In the genomic region with DNA sequence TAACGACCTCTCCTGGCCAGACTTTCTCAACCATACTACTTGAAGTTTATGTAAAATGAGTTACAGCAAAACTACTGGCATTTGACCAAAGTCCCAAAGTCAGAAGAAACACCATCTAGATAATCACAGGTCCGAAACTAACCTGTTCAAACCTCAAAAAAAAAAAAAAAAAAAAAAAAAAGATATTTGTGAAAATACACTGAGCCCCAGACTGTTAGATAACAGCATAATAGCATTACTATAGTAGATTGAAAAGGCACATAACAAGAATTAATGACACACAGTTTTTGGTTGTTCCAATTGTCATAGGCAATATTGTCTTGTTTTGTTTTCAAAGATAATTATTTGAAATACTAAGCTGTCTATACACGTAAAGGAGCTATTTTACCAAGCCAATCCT, we compare ENCODE assay signal across 20 mouse cellular contexts. TPM values are rescaled to one million over a fixed set of nuclear protein-coding genes. Genes with fewer than 3 reads are reported as not detected.
DNase-seq lines count a peak whose midpoint lies in the region; ATAC-seq and TF ChIP-seq lines count a peak whose summit lies in the region.
"Had no signal": no experiment of that assay in that cellular context is flagged by ENCODE, and none has a peak within 500 bp of the region (broad histone marks: within the 10 kb centered on the region; RNA-seq: fewer than 3 reads in every experiment).

No protein-coding gene starts in this region.

- no peak overlapping the region for H3K9ac ChIP-seq in heart, postnatal 0 days (replicated peaks; ENCODE audit: low read depth, low read length)
- no peak overlapping the region for H3K9ac ChIP-seq in liver, postnatal 0 days (replicated peaks)
- H3K9ac ChIP-seq in liver, embryonic 12.5 days = no peak overlapping the region
- H3K9ac ChIP-seq in ES-E14 (ENCODE audit: insufficient read depth, low read depth, low read length, poor library complexity, severe bottlenecking) = no peak overlapping the region
- H3K9ac ChIP-seq: forebrain, embryonic 13.5 days; hindbrain, embryonic 15.5 days; limb, embryonic 12.5 days; midbrain, embryonic 13.5 days had no signal

- no peak for ATAC-seq in heart, postnatal 0 days (ENCODE audit: insufficient read depth, low read depth)
- no peak for ATAC-seq in liver, postnatal 0 days
- no peak for ATAC-seq in liver, embryonic 12.5 days
- ATAC-seq: forebrain, embryonic 13.5 days; midbrain, embryonic 13.5 days had no signal

- H3K9me3 ChIP-seq in heart, postnatal 0 days (replicated peaks; ENCODE audit: control insufficient read depth, low read length) = no peaks in the 10 kb centered on the region
- no peaks in the 10 kb centered on the region for H3K9me3 ChIP-seq in liver, postnatal 0 days (ENCODE audit: low read length)
- H3K9me3 ChIP-seq in liver, embryonic 12.5 days (replicated peaks) = no peaks in the 10 kb centered on the region
- H3K9me3 ChIP-seq in ES-E14 (ENCODE audit: control insufficient read depth, insufficient read depth, low read depth, low read length) = no peaks in the 10 kb centered on the region
- H3K9me3 ChIP-seq: forebrain, embryonic 13.5 days; heart, embryonic 15.5 days; hindbrain, embryonic 15.5 days; limb, embryonic 12.5 days; liver, embryonic 13.5 days; megakaryocyte, embryonic 14.5 days; midbrain, embryonic 13.5 days had no signal

- H3K27ac ChIP-seq in heart, postnatal 0 days (ENCODE audit: low read depth) = no peak overlapping the region
- no peak overlapping the region for H3K27ac ChIP-seq in liver, postnatal 0 days (ENCODE audit: low read depth)
- no peak overlapping the region for H3K27ac ChIP-seq in liver, embryonic 12.5 days
- no peak overlapping the region for H3K27ac ChIP-seq in ES-E14 (ENCODE audit: insufficient read depth, low read depth, low read length, poor library complexity, severe bottlenecking)
- H3K27ac ChIP-seq: forebrain, embryonic 13.5 days; heart, embryonic 15.5 days; hindbrain, embryonic 15.5 days; left cerebral cortex, adult 2 months; limb, embryonic 12.5 days; liver, embryonic 13.5 days; midbrain, embryonic 13.5 days had no signal

- H3K4me2 ChIP-seq in heart, postnatal 0 days (ENCODE audit: low read depth, low read length) = peak overlapping the region; percentile 74; the same call in 1 of the 2 replicates
- H3K4me2 ChIP-seq in liver, postnatal 0 days (ENCODE audit: low read depth, low read length) = peak overlapping the region; percentile 82
- no peak overlapping the region for H3K4me2 ChIP-seq in liver, embryonic 12.5 days
- H3K4me2 ChIP-seq: forebrain, embryonic 13.5 days; midbrain, embryonic 13.5 days had no signal

- peak overlapping the region; percentile 3; the same call in 1 of the 2 replicates for H3K4me3 ChIP-seq in heart, postnatal 0 days (ENCODE audit: low read depth, low read length)
- peak overlapping the region; percentile 86 for H3K4me3 ChIP-seq in liver, postnatal 0 days (ENCODE audit: low read depth, low read length)
- H3K4me3 ChIP-seq in liver, embryonic 12.5 days = no peak overlapping the region
- H3K4me3 ChIP-seq in ES-E14 (ENCODE audit: insufficient read depth in 1 of 2, low read depth in 1 of 2, low read length in 2 of 2, poor library complexity in 1 of 2, severe bottlenecking in 1 of 2) = no peak overlapping the region
- H3K4me3 ChIP-seq: forebrain, embryonic 13.5 days; hindbrain, embryonic 15.5 days; limb, embryonic 12.5 days; midbrain, embryonic 13.5 days had no signal

- in situ Hi-C loops in ES-E14 (cut with MboI; ENCODE audit: low sequenced_read_pairs in 2 of 2, unreplicated experiment in 2 of 2) = no loop called here

- TF ChIP-seq EP300 in heart, postnatal 0 days (IDR thresholded peaks at IDR 0.05; ENCODE audit: low read depth) = no peak
- no peak for TF ChIP-seq EP300 in liver, postnatal 0 days (IDR thresholded peaks at IDR 0.05; ENCODE audit: low read depth)

- peaks cover 21% of the 10 kb centered on the region for H3K4me1 ChIP-seq in heart, postnatal 0 days (ENCODE audit: control insufficient read depth, insufficient read depth)
- H3K4me1 ChIP-seq in liver, postnatal 0 days (ENCODE audit: insufficient read depth) = peaks cover 15% of the 10 kb centered on the region; the same call in 1 of the 2 replicates
- peaks cover 42% of the 10 kb centered on the region for H3K4me1 ChIP-seq in liver, embryonic 12.5 days
- H3K4me1 ChIP-seq in ES-E14 (ENCODE audit: control insufficient read depth in 2 of 2, insufficient read depth in 2 of 2, low read length in 2 of 2, poor library complexity in 1 of 2) = peaks cover 0 to 2% of the 10 kb centered on the region in 2 experiments; a peak in 1 of 4 replicates

- no peak for TF ChIP-seq CTCF in heart, postnatal 0 days (IDR thresholded peaks at IDR 0.05; ENCODE audit: low read depth)
- TF ChIP-seq CTCF in liver, postnatal 0 days (IDR thresholded peaks at IDR 0.05; ENCODE audit: low read depth) = no peak

- no peaks in the 10 kb centered on the region for H3K36me3 ChIP-seq in heart, postnatal 0 days (replicated peaks; ENCODE audit: control insufficient read depth, insufficient read depth, low read length)
- H3K36me3 ChIP-seq in liver, postnatal 0 days (replicated peaks; ENCODE audit: insufficient read depth, low read length) = no peaks in the 10 kb centered on the region
- no peaks in the 10 kb centered on the region for H3K36me3 ChIP-seq in liver, embryonic 12.5 days
- H3K36me3 ChIP-seq in ES-E14 (ENCODE audit: control insufficient read depth, insufficient read depth, low read length, poor library complexity, severe bottlenecking) = no peaks in the 10 kb centered on the region
- H3K36me3 ChIP-seq: heart, embryonic 15.5 days; hindbrain, embryonic 15.5 days; limb, embryonic 12.5 days; liver, embryonic 13.5 days; midbrain, embryonic 13.5 days had no signal

- H3K27me3 ChIP-seq in heart, postnatal 0 days (ENCODE audit: control insufficient read depth, insufficient read depth, low read length) = no peaks in the 10 kb centered on the region
- no peaks in the 10 kb centered on the region for H3K27me3 ChIP-seq in liver, postnatal 0 days (ENCODE audit: insufficient read depth, low read length)
- H3K27me3 ChIP-seq in liver, embryonic 12.5 days (replicated peaks) = no peaks in the 10 kb centered on the region
- H3K27me3 ChIP-seq: heart, embryonic 15.5 days; hindbrain, embryonic 15.5 days; limb, embryonic 12.5 days; liver, embryonic 13.5 days; megakaryocyte, embryonic 14.5 days had no signal

- 53% methylated on average over 3 of the region's 3 CpGs for WGBS in heart, postnatal 0 days
- 45% methylated on average over 3 of the region's 3 CpGs for WGBS in liver, postnatal 0 days (ENCODE audit: insufficient replicate concordance)
- 55% methylated on average over 3 of the region's 3 CpGs for WGBS in liver, embryonic 12.5 days (ENCODE audit: insufficient replicate concordance)

- DNase-seq in heart, postnatal 0 days (ENCODE audit: low spot score) = no peak
- DNase-seq in heart, adult 11 months = no peak
- no peak for DNase-seq in liver, postnatal 0 days
- no peak for DNase-seq in ES-E14 (ENCODE audit: low read depth, low spot score)
- DNase-seq in left cerebral cortex, adult 18-20 months (ENCODE audit: low spot score in 2 of 2) = no peak
- DNase-seq: adrenal gland, postnatal 14 days; cerebellum, adult 11 months; cerebellum, adult 9-10 months; cerebellum, postnatal 36 days; gastrocnemius, postnatal 14 days; liver, embryonic 13.5 days; right cerebral cortex, postnatal 14 days had no signal

TF ChIP-seq in ES-E14, 5 proteins besides CTCF, POLR2A, EP300 and RAD21:
- TF ChIP-seq HCFC1 (IDR thresholded peaks at IDR 0.05; ENCODE audit: borderline replicate concordance, insufficient read depth, low read length) (no peak), ZNF384 (IDR thresholded peaks at IDR 0.05; ENCODE audit: low read depth, low read length) (0 out of 2 replicates have a peak, but pooled peaks have one; percentile 27)

RNA-seq across cellular contexts. Expression of gene Ppp2r5a, which starts 9.5 kb away (rescaled TPM):
- 109 and 125 TPM in 2 replicates for total RNA-seq in heart, postnatal 0 days (2014; rRNA removed; ENCODE audit: low replicate concordance)
- 29.8 and 31.4 TPM in 2 replicates for polyA plus RNA-seq in heart, postnatal 0 days (2015; fragmentation: Nextera tagmentation; extraction: Ambion mirVana)
- 27.1 and 30.7 TPM in 2 replicates for polyA plus RNA-seq in liver, postnatal 0 days (2015; fragmentation: Nextera tagmentation; extraction: Ambion mirVana)
- 33.1 and 33.9 TPM in 2 replicates for polyA plus RNA-seq in liver, embryonic 12.5 days (2016; fragmentation: Nextera tagmentation; extraction: Ambion mirVana)
- total RNA-seq in ES-E14 (2012; rRNA removed) = 47.3 and 47.5 TPM in 2 replicates
- 10 to 100 TPM; 89.2 to 94.1 TPM for total RNA-seq in left cerebral cortex, adult 18-20 months (2021)

Comparison
In these comparisons a context has a peak if more than half of its experiments do, and no peak if none do; other contexts are left out.
1. H3K4me3 ChIP-seq: peak in heart, postnatal 0 days (single experiment) and liver, postnatal 0 days (single experiment); none in liver, embryonic 12.5 days (single experiment) and ES-E14 (0 of 2).